Mouse (Mus musculus) bone marrow, adult 2 months (tissue): ENCODE measurements around the gene Mccc1. TPM values are rescaled to one million over a fixed set of nuclear protein-coding genes. Genes with fewer than 3 reads are reported as not detected.
A peak's percentile ranks its signal among the peaks of the same experiment; 100 is the strongest.

Experiments used
- H3K27ac ChIP-seq: fragments of 200-500 bp; 2 replicates; pipeline ENCODE4 v1.5.1; 2012; ENCODE audit warnings: low read depth, mild to moderate bottlenecking, control low read depth, inconsistent platforms, low read length; ENCODE audit not compliant: control insufficient read depth, poor library complexity, insufficient read depth
- H3K4me1 ChIP-seq: fragments of 200-500 bp; 2 replicates; pipeline ENCODE4 v1.6.1; 2011; ENCODE audit warnings: low read length; ENCODE audit not compliant: control insufficient read depth, insufficient read depth
- H3K4me3 ChIP-seq: fragments of 200-500 bp; replicated peaks from 2 replicates; pipeline ENCODE3; 2011; ENCODE audit warnings: mild to moderate bottlenecking, low read depth, low read length, control low read depth; ENCODE audit not compliant: control insufficient read depth
- CTCF ChIP-seq: fragments of 200-500 bp; IDR thresholded peaks from 2 replicates; pipeline ENCODE4 v1.5.1; 2011; ENCODE audit warnings: low read length, control low read depth; ENCODE audit not compliant: control insufficient read depth, insufficient read depth
- POLR2A ChIP-seq: fragments of 200-500 bp; IDR thresholded peaks from 2 replicates; pipeline ENCODE4 v1.6.1; 2011; ENCODE audit warnings: low read depth, mild to moderate bottlenecking, control low read depth, low read length, borderline replicate concordance; ENCODE audit not compliant: control insufficient read depth
- whole genome bisulfite sequencing: fragments of 180-500 bp; shearing (Covaris S2); methylation state at CpG from one replicate; pipeline ENCODE4 v1.1.7; 2018; 5-methylcytosine and 5-hydroxymethylcytosine counted together
- polyA plus RNA-seq: library from polyadenylated mRNA; stranded (reverse); fragments of >200 nt; gene quantifications from 2 replicates; pipeline ENCODE4 v1.2.4, GENCODE M21; 2011; ENCODE audit warnings: low replicate concordance; ENCODE audit not compliant: missing spikeins, insufficient read depth, insufficient read length

Mccc1 gene
- polyA plus RNA-seq, 1 experiment: 12.6 TPM

- Histone ChIP-seq H3K4me1 (no peaks in the 10 kb centered on the region), H3K4me3 (no peak overlapping the region), H3K27ac (no peak overlapping the region)
- WGBS: 73% methylated on average over 4 of the region's 4 CpGs
- TF ChIP-seq CTCF (no peak), POLR2A (no peak)
These were observed 8.1 kb upstream of the Mccc1 start for GRCm38 (mm10) chr3:36008411-36009154.

- TF ChIP-seq POLR2A (no peak), CTCF (no peak)
- WGBS: 54% methylated on average over 4 of the region's 4 CpGs
- H3K4me3 ChIP-seq: no peak overlapping the region
- no peak overlapping the region for H3K27ac ChIP-seq
- no peaks in the 10 kb centered on the region; the same call in 1 of the 2 replicates for H3K4me1 ChIP-seq
These were observed 3.8 kb upstream of the Mccc1 start for GRCm38 (mm10) chr3:36004028-36004895.

GRCm38 (mm10) chr3:35994552-35995531 lies 5.6 kb downstream of the Mccc1 start:
- Histone ChIP-seq H3K27ac (no peak overlapping the region), H3K4me3 (no peak overlapping the region), H3K4me1 (no peaks in the 10 kb centered on the region; the same call in 1 of the 2 replicates)
- 86% methylated on average over 11 of the region's 11 CpGs for WGBS
- TF ChIP-seq CTCF: no peak
- no peak for TF ChIP-seq POLR2A

GRCm38 (mm10) chr3:35990715-35991114 lies 9.8 kb downstream of the Mccc1 start:
- H3K27ac ChIP-seq: no peak overlapping the region
- TF ChIP-seq CTCF: no peak
- no peak for TF ChIP-seq POLR2A
- no peak overlapping the region for H3K4me3 ChIP-seq
- no peaks in the 10 kb centered on the region for H3K4me1 ChIP-seq
- 86% methylated on average over 7 of the region's 7 CpGs for WGBS

GRCm38 (mm10) chr3:35988031-35988430 lies 12.4 kb downstream of the Mccc1 start:
- Histone ChIP-seq H3K27ac (no peak overlapping the region), H3K4me1 (no peaks in the 10 kb centered on the region), H3K4me3 (no peak overlapping the region)
- 86% methylated on average over 6 of the region's 6 CpGs for WGBS
- no peak for TF ChIP-seq CTCF
- TF ChIP-seq POLR2A: no peak

- no peaks in the 10 kb centered on the region for H3K4me1 ChIP-seq
- no peak overlapping the region for H3K4me3 ChIP-seq
- H3K27ac ChIP-seq: no peak overlapping the region
- WGBS: 83% methylated on average over 6 of the region's 6 CpGs
- TF ChIP-seq POLR2A (no peak), CTCF (no peak)
These were observed 14.2 kb downstream of the Mccc1 start for GRCm38 (mm10) chr3:35986266-35986665.

- Histone ChIP-seq H3K4me1 (no peaks in the 10 kb centered on the region; the same call in 1 of the 2 replicates), H3K4me3 (no peak overlapping the region), H3K27ac (no peak overlapping the region)
- TF ChIP-seq CTCF (peak; percentile 73), POLR2A (no peak)
- 36% methylated on average over 7 of the region's 7 CpGs for WGBS
These were observed 26.9 kb downstream of the Mccc1 start for GRCm38 (mm10) chr3:35973551-35973950.

- Histone ChIP-seq H3K4me1 (no peaks in the 10 kb centered on the region; the same call in 1 of the 2 replicates), H3K27ac (no peak overlapping the region), H3K4me3 (no peak overlapping the region)
- TF ChIP-seq CTCF: peak; percentile 15; the same call in 1 of the 2 replicates
- no peak for TF ChIP-seq POLR2A
- WGBS: 67% methylated on average over 4 of the region's 4 CpGs
These were observed 27.5 kb downstream of the Mccc1 start for GRCm38 (mm10) chr3:35972985-35973384.
